Mouse (Mus musculus) right cerebral cortex, adult 18-20 months (tissue): ENCODE measurements around the gene Gm6882.
"Not testable (repeated sequence)": the region's sequence is repeated elsewhere in the genome, so short reads cannot be mapped to it uniquely, and the experiment has no call there.

Experiments
- DNase-seq: peaks from one replicate; pipeline ENCODE4 v3.0.0; 2022; ENCODE audit warnings: mixed read lengths

Gm6882 gene

DNA sequence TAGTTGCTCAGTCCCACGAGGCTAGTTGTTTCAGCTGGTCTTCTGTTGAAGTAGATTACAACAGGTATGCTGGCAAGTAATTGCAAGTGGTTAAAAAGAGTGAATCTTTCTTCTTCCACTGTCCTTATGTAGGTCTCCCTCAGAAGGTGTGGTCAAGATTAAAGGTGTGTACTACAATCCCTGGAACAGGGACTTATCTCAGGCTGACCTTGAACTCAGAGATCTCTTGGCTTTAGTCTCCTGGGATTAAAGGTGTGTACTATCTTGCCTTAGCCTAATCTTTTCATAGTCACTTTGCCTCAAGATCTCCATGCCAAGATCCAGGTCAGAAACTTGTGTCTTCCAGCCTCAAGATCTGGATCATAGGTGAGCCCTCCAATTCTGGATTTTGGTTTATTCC, at the start of gene Gm6882:
Gene Gm6882 (minus strand): TSS at position 101 of the 400 bp plus-strand sequence.
- not testable (repeated sequence) for DNase-seq
